Mouse (Mus musculus): ENCODE data around the gene Ppfibp2. TPM values are rescaled to one million over a fixed set of nuclear protein-coding genes. Genes with fewer than 3 reads are reported as not detected.

Gene Ppfibp2
- polyA plus RNA-seq, 1 experiment from 2014 or later: 6.0 TPM

GRCm38 (mm10) chr7:107624432-107624831 lies 29.4 kb downstream of the Ppfibp2 start:
- WGBS: 76% methylated on average over 3 of the region's 3 CpGs
- Histone ChIP-seq H3K9me3 (ENCODE audit: control insufficient read depth, low read length) (no peaks in the 10 kb centered on the region), H3K27ac (ENCODE audit: low read depth, low read length) (no peak overlapping the region)

DNA sequence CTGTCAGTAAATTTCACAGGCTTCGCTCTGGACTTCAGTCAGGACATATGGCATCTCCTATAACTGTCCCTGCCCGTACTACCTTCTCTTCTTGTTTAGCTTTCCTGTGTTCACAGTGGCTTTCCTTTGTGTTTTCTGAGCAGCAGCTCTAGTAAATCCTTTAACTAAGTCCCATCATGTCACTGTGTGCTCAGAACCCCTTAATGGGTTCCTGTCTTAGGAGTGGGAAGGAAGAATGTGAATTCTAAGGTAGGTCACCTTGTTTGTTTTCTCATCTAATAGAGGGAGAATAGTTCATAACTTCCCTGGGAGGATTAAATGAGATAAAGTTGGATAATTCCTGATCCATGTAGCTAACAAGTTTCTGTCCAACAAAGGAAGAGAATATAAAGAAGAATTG lies 30.1 kb downstream of the Ppfibp2 start, which contains the start of gene 5330417H12Rik:
Gene 5330417H12Rik, minus strand, starts transcription at position 101 of the 400 bp plus-strand sequence.
- no peak within 1 kb of the TSS for H3K27ac ChIP-seq (ENCODE audit: low read depth, low read length)
- H3K4me3 ChIP-seq (ENCODE audit: low read depth, low read length): no peak within 1 kb of the TSS
- H3K4me2 ChIP-seq (ENCODE audit: low read depth): no peak within 1 kb of the TSS
- no peak for ATAC-seq (ENCODE audit: insufficient read depth, low FRiP score, low TSS enrichment)
- DNase-seq (ENCODE audit: low spot score): no peak
- H3K4me1 ChIP-seq (ENCODE audit: control insufficient read depth, insufficient read depth, low read length): no peaks in the 10 kb centered on the region
- H3K9me3 ChIP-seq (ENCODE audit: control insufficient read depth, low read length): no peaks in the 10 kb centered on the region
- H3K9ac ChIP-seq (ENCODE audit: low read length): no peak within 1 kb of the TSS
- H3K36me3 ChIP-seq (ENCODE audit: control insufficient read depth, insufficient read depth, low read length): no peaks in the 10 kb centered on the region
- WGBS: 85% methylated on average over 2 of the region's 2 CpGs
- H3K27me3 ChIP-seq (ENCODE audit: control insufficient read depth, insufficient read depth, low read length): no peaks in the 10 kb centered on the region

More at GRCm38 (mm10) chr7:107624432-107624831, 29.4 kb downstream of the Ppfibp2 start:
- Histone ChIP-seq H3K4me3 (ENCODE audit: low read depth, low read length) (no peak overlapping the region), H3K27me3 (ENCODE audit: control insufficient read depth, insufficient read depth, low read length) (no peaks in the 10 kb centered on the region), H3K36me3 (ENCODE audit: control insufficient read depth, insufficient read depth, low read length) (no peaks in the 10 kb centered on the region), H3K9ac (ENCODE audit: low read length) (no peak overlapping the region), H3K4me2 (ENCODE audit: low read depth) (no peak overlapping the region), H3K4me1 (ENCODE audit: control insufficient read depth, insufficient read depth, low read length) (no peaks in the 10 kb centered on the region)
- ATAC-seq (ENCODE audit: insufficient read depth, low FRiP score, low TSS enrichment) (no peak), DNase-seq (ENCODE audit: low spot score) (no peak)

DNA sequence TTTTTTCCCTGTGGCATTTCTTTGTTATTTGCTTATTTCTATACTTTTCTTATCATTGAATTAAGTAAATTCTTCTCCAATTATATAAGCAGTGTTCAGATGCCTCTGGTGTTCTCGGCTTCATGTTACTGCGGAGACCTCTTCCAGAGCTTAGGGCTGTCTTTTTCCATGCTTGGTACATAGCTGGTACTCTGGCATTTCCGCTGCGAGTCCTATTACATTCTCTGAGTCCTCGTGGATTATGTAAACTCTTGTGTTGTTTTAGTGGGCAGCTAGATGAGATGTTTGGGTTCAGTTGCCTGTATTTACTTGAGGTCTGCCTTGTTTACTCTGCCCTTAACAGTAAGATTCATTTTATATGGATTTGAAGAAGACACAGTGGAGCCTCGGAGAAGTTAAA lies 30.8 kb downstream of the Ppfibp2 start:
- Histone ChIP-seq H3K4me1 (ENCODE audit: control insufficient read depth, insufficient read depth, low read length) (no peaks in the 10 kb centered on the region), H3K4me3 (ENCODE audit: low read depth, low read length) (no peak overlapping the region), H3K4me2 (ENCODE audit: low read depth) (no peak overlapping the region), H3K36me3 (ENCODE audit: control insufficient read depth, insufficient read depth, low read length) (no peaks in the 10 kb centered on the region), H3K9me3 (ENCODE audit: control insufficient read depth, low read length) (no peaks in the 10 kb centered on the region), H3K27me3 (ENCODE audit: control insufficient read depth, insufficient read depth, low read length) (no peaks in the 10 kb centered on the region), H3K27ac (ENCODE audit: low read depth, low read length) (no peak overlapping the region), H3K9ac (ENCODE audit: low read length) (no peak overlapping the region)
- 88% methylated on average over 6 of the region's 6 CpGs for WGBS
- ATAC-seq (ENCODE audit: insufficient read depth, low FRiP score, low TSS enrichment) (no peak), DNase-seq (ENCODE audit: low spot score) (no peak)

DNA sequence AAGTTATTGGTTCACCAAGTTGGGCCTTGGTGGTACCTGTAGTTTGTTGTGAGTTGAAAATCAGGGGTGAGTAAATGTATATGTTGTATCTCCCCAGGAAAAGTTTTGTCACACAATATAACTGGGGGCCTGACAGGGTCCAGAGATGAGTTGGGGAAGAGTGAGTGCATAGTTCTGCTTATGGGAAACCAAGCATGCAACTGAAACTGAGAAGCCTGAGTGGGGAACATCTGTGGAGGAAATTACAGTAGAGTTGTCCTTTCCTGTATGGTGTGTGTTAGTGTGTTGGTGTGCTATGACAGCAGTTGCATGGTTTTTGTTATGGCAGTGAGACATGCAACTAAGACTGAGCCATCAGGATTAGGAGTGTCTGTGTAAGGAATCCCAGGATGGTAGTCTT lies 33.4 kb downstream of the Ppfibp2 start:
- no peak overlapping the region for H3K27ac ChIP-seq (ENCODE audit: low read depth, low read length)

DNA sequence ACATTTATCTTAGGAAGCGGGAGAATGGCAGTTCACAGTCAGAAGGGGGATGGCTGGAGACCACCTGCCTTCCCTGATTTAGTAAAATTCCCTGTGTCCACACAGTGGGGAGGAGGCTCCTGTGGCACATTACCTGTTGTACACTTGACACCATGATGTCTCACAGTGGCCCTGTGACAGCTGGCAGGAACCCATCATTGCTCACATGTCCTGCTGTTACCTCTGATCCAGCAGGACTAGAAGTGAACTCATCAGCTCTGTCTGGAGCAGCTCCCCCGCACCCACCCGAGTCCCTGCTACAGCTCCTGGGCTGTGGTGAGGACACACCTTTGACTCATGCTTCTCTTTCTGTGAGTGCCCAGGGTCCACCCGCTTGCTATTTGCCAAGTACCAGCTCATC lies 38.2 kb downstream of the Ppfibp2 start:
- ATAC-seq (ENCODE audit: insufficient read depth, low FRiP score, low TSS enrichment) (no peak), DNase-seq (ENCODE audit: low spot score) (no peak)
- 90% methylated on average over 4 of the region's 4 CpGs for WGBS
- H3K27ac ChIP-seq (ENCODE audit: low read depth, low read length): no peak overlapping the region
- no peaks in the 10 kb centered on the region for H3K27me3 ChIP-seq (ENCODE audit: control insufficient read depth, insufficient read depth, low read length)
- H3K9ac ChIP-seq (ENCODE audit: low read length): no peak overlapping the region
- no peaks in the 10 kb centered on the region for H3K36me3 ChIP-seq (ENCODE audit: control insufficient read depth, insufficient read depth, low read length)
- H3K4me3 ChIP-seq (ENCODE audit: low read depth, low read length): no peak overlapping the region
- no peaks in the 10 kb centered on the region for H3K9me3 ChIP-seq (ENCODE audit: control insufficient read depth, low read length)
- no peaks in the 10 kb centered on the region for H3K4me1 ChIP-seq (ENCODE audit: control insufficient read depth, insufficient read depth, low read length)
- no peak overlapping the region for H3K4me2 ChIP-seq (ENCODE audit: low read depth)

More for the DNA sequence above, 33.4 kb downstream of the Ppfibp2 start:
- H3K27me3 ChIP-seq (ENCODE audit: control insufficient read depth, insufficient read depth, low read length): no peaks in the 10 kb centered on the region
- DNase-seq (ENCODE audit: low spot score) (no peak), ATAC-seq (ENCODE audit: insufficient read depth, low FRiP score, low TSS enrichment) (no peak)
- H3K4me3 ChIP-seq (ENCODE audit: low read depth, low read length): no peak overlapping the region
- no peaks in the 10 kb centered on the region for H3K4me1 ChIP-seq (ENCODE audit: control insufficient read depth, insufficient read depth, low read length)
- no peak overlapping the region for H3K9ac ChIP-seq (ENCODE audit: low read length)
- no peaks in the 10 kb centered on the region for H3K9me3 ChIP-seq (ENCODE audit: control insufficient read depth, low read length)
- no peaks in the 10 kb centered on the region for H3K36me3 ChIP-seq (ENCODE audit: control insufficient read depth, insufficient read depth, low read length)
- H3K4me2 ChIP-seq (ENCODE audit: low read depth): no peak overlapping the region

- H3K27me3 ChIP-seq (ENCODE audit: control insufficient read depth, insufficient read depth, low read length): no peaks in the 10 kb centered on the region
- H3K9me3 ChIP-seq (ENCODE audit: control insufficient read depth, low read length): no peaks in the 10 kb centered on the region
- 89% methylated on average over 7 of the region's 7 CpGs for WGBS
- no peak for DNase-seq (ENCODE audit: low spot score)
- no peaks in the 10 kb centered on the region for H3K36me3 ChIP-seq (ENCODE audit: control insufficient read depth, insufficient read depth, low read length)
- H3K9ac ChIP-seq (ENCODE audit: low read length): no peak overlapping the region
- ATAC-seq (ENCODE audit: insufficient read depth, low FRiP score, low TSS enrichment): no peak
- no peaks in the 10 kb centered on the region for H3K4me1 ChIP-seq (ENCODE audit: control insufficient read depth, insufficient read depth, low read length)
- no peak overlapping the region for H3K4me2 ChIP-seq (ENCODE audit: low read depth)
- no peak overlapping the region for H3K27ac ChIP-seq (ENCODE audit: low read depth, low read length)
- no peak overlapping the region for H3K4me3 ChIP-seq (ENCODE audit: low read depth, low read length)
Measured at GRCm38 (mm10) chr7:107637398-107637797, 42.4 kb downstream of the Ppfibp2 start.

DNA sequence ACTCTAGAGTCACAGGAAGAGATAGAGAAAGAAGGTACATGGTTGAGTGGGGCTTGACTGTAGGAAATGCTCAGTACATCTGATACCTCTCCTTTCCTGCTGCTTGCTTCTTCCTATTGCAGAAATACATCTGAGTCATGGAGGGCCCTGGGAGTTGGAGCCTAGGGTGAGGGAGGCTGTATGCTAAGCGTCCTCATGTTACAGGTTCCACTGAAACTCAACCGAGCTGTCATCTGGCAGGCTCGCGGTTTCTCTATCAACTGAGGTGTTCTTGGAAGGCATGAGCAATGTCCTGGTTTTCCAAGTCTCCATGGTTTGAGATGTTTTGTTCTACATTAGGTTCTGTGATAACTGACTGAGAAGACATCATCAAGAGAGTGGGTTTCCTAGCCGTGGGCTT lies 43.0 kb downstream of the Ppfibp2 start:
- Histone ChIP-seq H3K4me2 (ENCODE audit: low read depth) (no peak overlapping the region), H3K27ac (ENCODE audit: low read depth, low read length) (no peak overlapping the region), H3K4me1 (ENCODE audit: control insufficient read depth, insufficient read depth, low read length) (no peaks in the 10 kb centered on the region), H3K36me3 (ENCODE audit: control insufficient read depth, insufficient read depth, low read length) (no peaks in the 10 kb centered on the region), H3K9me3 (ENCODE audit: control insufficient read depth, low read length) (no peaks in the 10 kb centered on the region), H3K27me3 (ENCODE audit: control insufficient read depth, insufficient read depth, low read length) (no peaks in the 10 kb centered on the region), H3K4me3 (ENCODE audit: low read depth, low read length) (no peak overlapping the region), H3K9ac (ENCODE audit: low read length) (no peak overlapping the region)
- no peak for DNase-seq (ENCODE audit: low spot score)
- WGBS: 90% methylated on average over 5 of the region's 5 CpGs
- ATAC-seq (ENCODE audit: insufficient read depth, low FRiP score, low TSS enrichment): no peak

DNA sequence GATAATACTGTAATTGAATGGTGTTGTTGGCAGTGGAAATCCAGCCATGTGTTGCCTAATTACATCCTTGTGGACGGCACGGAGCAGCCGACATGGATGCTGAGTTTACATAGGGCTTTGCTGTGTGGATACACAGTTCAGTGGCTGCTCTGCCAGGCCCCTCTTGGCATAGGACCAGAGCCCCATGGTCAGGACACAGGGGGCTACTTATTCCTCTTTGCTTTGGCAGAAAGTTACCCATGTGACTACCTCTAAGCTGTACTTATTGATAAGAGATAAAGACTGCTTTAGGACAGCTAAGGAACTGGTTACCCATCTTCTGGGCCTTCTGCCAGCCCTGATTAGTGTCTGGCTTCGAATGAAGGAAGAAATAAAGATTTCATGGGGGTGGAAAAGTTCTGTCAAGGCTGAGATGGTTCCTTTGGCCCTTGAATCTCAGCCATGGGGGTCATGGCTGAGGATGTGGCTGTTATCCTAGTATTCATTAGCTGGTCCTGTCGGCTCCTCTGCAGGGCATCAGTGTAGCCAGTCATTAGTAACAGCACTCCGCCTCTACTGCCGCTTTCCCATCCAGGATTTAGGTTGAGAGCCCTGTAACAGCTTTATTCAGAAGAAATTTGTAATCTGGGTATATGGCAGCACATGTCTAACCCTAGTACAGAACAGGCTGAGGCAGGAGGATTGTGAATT lies 47.7 kb downstream of the Ppfibp2 start:
- Histone ChIP-seq H3K27ac (ENCODE audit: low read depth, low read length) (no peak overlapping the region), H3K27me3 (ENCODE audit: control insufficient read depth, insufficient read depth, low read length) (no peaks in the 10 kb centered on the region), H3K36me3 (ENCODE audit: control insufficient read depth, insufficient read depth, low read length) (no peaks in the 10 kb centered on the region), H3K4me1 (ENCODE audit: control insufficient read depth, insufficient read depth, low read length) (no peaks in the 10 kb centered on the region), H3K9me3 (ENCODE audit: control insufficient read depth, low read length) (no peaks in the 10 kb centered on the region), H3K4me2 (ENCODE audit: low read depth) (no peak overlapping the region), H3K9ac (ENCODE audit: low read length) (no peak overlapping the region), H3K4me3 (ENCODE audit: low read depth, low read length) (no peak overlapping the region)
- 87% methylated on average over 7 of the region's 7 CpGs for WGBS
- no peak for ATAC-seq (ENCODE audit: insufficient read depth, low FRiP score, low TSS enrichment)
- DNase-seq (ENCODE audit: low spot score): no peak

- no peaks in the 10 kb centered on the region for H3K4me1 ChIP-seq (ENCODE audit: control insufficient read depth, insufficient read depth, low read length)
- no peaks in the 10 kb centered on the region for H3K9me3 ChIP-seq (ENCODE audit: control insufficient read depth, low read length)
- no peak for ATAC-seq (ENCODE audit: insufficient read depth, low FRiP score, low TSS enrichment)
- no peak overlapping the region for H3K27ac ChIP-seq (ENCODE audit: low read depth, low read length)
- H3K4me3 ChIP-seq (ENCODE audit: low read depth, low read length): no peak overlapping the region
- H3K27me3 ChIP-seq (ENCODE audit: control insufficient read depth, insufficient read depth, low read length): no peaks in the 10 kb centered on the region
- no peaks in the 10 kb centered on the region for H3K36me3 ChIP-seq (ENCODE audit: control insufficient read depth, insufficient read depth, low read length)
- 91% methylated on average over 2 of the region's 2 CpGs for WGBS
- no peak for DNase-seq (ENCODE audit: low spot score)
- no peak overlapping the region for H3K4me2 ChIP-seq (ENCODE audit: low read depth)
- H3K9ac ChIP-seq (ENCODE audit: low read length): no peak overlapping the region
Measured at GRCm38 (mm10) chr7:107644987-107645386, 50.0 kb downstream of the Ppfibp2 start.
